Mouse (Mus musculus): ENCODE measurements at regions not wholly inside any gene's neighbourhood (a gene's known extent, or its start where the extent isn't known, plus 50 kb on each side); places are given as distances from the start of the nearest gene placed in this dataset.

- H3K4me1 ChIP-seq (ENCODE audit: insufficient read depth, low read length) = no peaks in the 10 kb centered on the region
- no peak for DNase-seq (ENCODE audit: low spot score)
- no peak for TF ChIP-seq CTCF (IDR thresholded peaks at IDR 0.05)
Observed at GRCm38 (mm10) chr13:111920534-111920933, 111.7 kb upstream of the Map3k1 start.

GRCm38 (mm10) chr13:111921142-111922035 is 112.6 kb upstream of the Map3k1 start:
- 88% methylated on average over 5 of the region's 5 CpGs for WGBS

More at GRCm38 (mm10) chr13:111920534-111920933, 111.7 kb upstream of the Map3k1 start:
- Histone ChIP-seq H3K27ac (ENCODE audit: low read depth, low read length) (no peak overlapping the region), H3K9ac (replicated peaks; ENCODE audit: low read length, poor library complexity, severe bottlenecking) (no peak overlapping the region), H3K4me2 (ENCODE audit: low read depth, low read length, poor library complexity, severe bottlenecking) (no peak overlapping the region), H3K36me3 (ENCODE audit: insufficient read depth, low read length) (no peaks in the 10 kb centered on the region), H3K4me3 (ENCODE audit: low read depth, low read length) (no peak overlapping the region), H3K9me3 (ENCODE audit: low read length) (no peaks in the 10 kb centered on the region), H3K27me3 (ENCODE audit: insufficient read depth, low read length) (no peaks in the 10 kb centered on the region)
- 86% methylated on average over 2 of the region's 2 CpGs for WGBS
- ATAC-seq (ENCODE audit: low FRiP score) = no peak

GRCm38 (mm10) chr13:111925349-111925748 is 116.6 kb upstream of the Map3k1 start:
- Histone ChIP-seq H3K9me3 (ENCODE audit: low read length) (no peaks in the 10 kb centered on the region), H3K36me3 (ENCODE audit: insufficient read depth, low read length) (no peaks in the 10 kb centered on the region), H3K4me1 (ENCODE audit: insufficient read depth, low read length) (no peaks in the 10 kb centered on the region), H3K9ac (replicated peaks; ENCODE audit: low read length, poor library complexity, severe bottlenecking) (no peak overlapping the region), H3K27me3 (ENCODE audit: insufficient read depth, low read length) (no peaks in the 10 kb centered on the region), H3K27ac (ENCODE audit: low read depth, low read length) (no peak overlapping the region), H3K4me2 (ENCODE audit: low read depth, low read length, poor library complexity, severe bottlenecking) (no peak overlapping the region), H3K4me3 (ENCODE audit: low read depth, low read length) (no peak overlapping the region)
- DNase-seq (ENCODE audit: low spot score) (peak; percentile 73), ATAC-seq (ENCODE audit: low FRiP score) (no peak)
- no peak for TF ChIP-seq CTCF (IDR thresholded peaks at IDR 0.05)
- WGBS = 88% methylated on average over 7 of the region's 7 CpGs

More at GRCm38 (mm10) chr13:111921142-111922035, 112.6 kb upstream of the Map3k1 start:
- no peak for TF ChIP-seq CTCF (IDR thresholded peaks at IDR 0.05)
- no peak overlapping the region for H3K9ac ChIP-seq (replicated peaks; ENCODE audit: low read length, poor library complexity, severe bottlenecking)
- no peak overlapping the region for H3K4me2 ChIP-seq (ENCODE audit: low read depth, low read length, poor library complexity, severe bottlenecking)
- H3K27me3 ChIP-seq (ENCODE audit: insufficient read depth, low read length) = no peaks in the 10 kb centered on the region
- no peak overlapping the region for H3K27ac ChIP-seq (ENCODE audit: low read depth, low read length)
- H3K4me3 ChIP-seq (ENCODE audit: low read depth, low read length) = no peak overlapping the region
- DNase-seq (ENCODE audit: low spot score) (no peak), ATAC-seq (ENCODE audit: low FRiP score) (no peak)
- H3K36me3 ChIP-seq (ENCODE audit: insufficient read depth, low read length) = no peaks in the 10 kb centered on the region
- no peaks in the 10 kb centered on the region for H3K4me1 ChIP-seq (ENCODE audit: insufficient read depth, low read length)
- H3K9me3 ChIP-seq (ENCODE audit: low read length) = no peaks in the 10 kb centered on the region

DNA sequence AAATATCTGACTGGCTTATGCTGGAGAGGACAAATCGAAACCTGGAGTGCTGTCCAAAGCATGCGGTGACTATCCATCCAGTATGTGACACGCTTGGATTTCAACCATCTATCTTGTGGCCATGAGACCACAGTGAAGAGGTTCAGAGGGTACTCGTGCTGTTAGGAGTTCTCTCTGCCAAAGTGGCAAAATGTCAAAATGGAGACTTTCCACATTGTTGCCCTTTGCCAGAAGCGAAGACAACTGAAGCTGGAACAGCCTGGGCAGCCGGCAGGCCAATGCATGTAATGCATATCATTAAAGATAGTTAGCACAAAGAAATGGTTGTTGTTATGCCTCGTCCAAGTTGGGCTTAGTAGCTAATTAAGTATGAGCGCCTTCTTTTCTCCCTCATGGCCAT is 118.0 kb upstream of the Map3k1 start:
- H3K36me3 ChIP-seq (ENCODE audit: insufficient read depth, low read length) = no peaks in the 10 kb centered on the region
- ATAC-seq (ENCODE audit: low FRiP score) (no peak; the same call in 1 of the 2 replicates), DNase-seq (ENCODE audit: low spot score) (peak; percentile 85)
- no peak overlapping the region for H3K4me3 ChIP-seq (ENCODE audit: low read depth, low read length)
- no peak overlapping the region for H3K27ac ChIP-seq (ENCODE audit: low read depth, low read length)
- TF ChIP-seq CTCF (IDR thresholded peaks at IDR 0.05) = no peak
- H3K27me3 ChIP-seq (ENCODE audit: insufficient read depth, low read length) = no peaks in the 10 kb centered on the region
- H3K9me3 ChIP-seq (ENCODE audit: low read length) = no peaks in the 10 kb centered on the region
- H3K4me2 ChIP-seq (ENCODE audit: low read depth, low read length, poor library complexity, severe bottlenecking) = no peak overlapping the region
- H3K4me1 ChIP-seq (ENCODE audit: insufficient read depth, low read length) = no peaks in the 10 kb centered on the region
- 63% methylated on average over 8 of the region's 8 CpGs for WGBS
- H3K9ac ChIP-seq (replicated peaks; ENCODE audit: low read length, poor library complexity, severe bottlenecking) = no peak overlapping the region

GRCm38 (mm10) chr13:111927489-111927888 is 118.7 kb upstream of the Map3k1 start:
- ATAC-seq (ENCODE audit: low FRiP score) (no peak), DNase-seq (ENCODE audit: low spot score) (peak; percentile 36)
- no peak overlapping the region for H3K27ac ChIP-seq (ENCODE audit: low read depth, low read length)
- WGBS = 67% methylated on average over 3 of the region's 3 CpGs
- no peaks in the 10 kb centered on the region for H3K36me3 ChIP-seq (ENCODE audit: insufficient read depth, low read length)
- no peak overlapping the region for H3K9ac ChIP-seq (replicated peaks; ENCODE audit: low read length, poor library complexity, severe bottlenecking)
- TF ChIP-seq CTCF (IDR thresholded peaks at IDR 0.05) = no peak
- no peaks in the 10 kb centered on the region for H3K4me1 ChIP-seq (ENCODE audit: insufficient read depth, low read length)
- H3K4me2 ChIP-seq (ENCODE audit: low read depth, low read length, poor library complexity, severe bottlenecking) = no peak overlapping the region
- no peaks in the 10 kb centered on the region for H3K27me3 ChIP-seq (ENCODE audit: insufficient read depth, low read length)
- no peak overlapping the region for H3K4me3 ChIP-seq (ENCODE audit: low read depth, low read length)
- H3K9me3 ChIP-seq (ENCODE audit: low read length) = no peaks in the 10 kb centered on the region
